ENCODE assay signal across 27 mouse cellular contexts in genomic region chr5:30202221-30202620, GRCm38 (mm10). TPM values are rescaled to one million over a fixed set of nuclear protein-coding genes. Genes with fewer than 3 reads are reported as not detected.
A peak's percentile ranks its signal among the peaks of the same experiment; 100 is the strongest.
DNase-seq lines count a peak whose midpoint lies in the region; ATAC-seq and TF ChIP-seq lines count a peak whose summit lies in the region.
"Had no signal": no experiment of that assay in that cellular context is flagged by ENCODE, and none has a peak within 500 bp of the region (broad histone marks: within the 10 kb centered on the region; RNA-seq: fewer than 3 reads in every experiment).

No protein-coding gene starts in this region.

- intact Hi-C loops in left cerebral cortex, postnatal 4 days (cut with DNase I): no loop called here

- WGBS in stomach, embryonic 14.5 days: 85% methylated on average over 7 of the region's 7 CpGs
- WGBS in stomach, postnatal 0 days: 84% methylated on average over 7 of the region's 7 CpGs
- 91% methylated on average over 7 of the region's 7 CpGs for WGBS in forebrain, embryonic 15.5 days

- TF ChIP-seq RAD21 in MEL (IDR thresholded peaks at IDR 0.05; ENCODE audit: low read depth, low read length): no peak

- peak overlapping the region; percentile 48; the same call in 1 of the 2 replicates for H3K27ac ChIP-seq in stomach, embryonic 14.5 days (ENCODE audit: low read length)
- H3K27ac ChIP-seq in stomach, postnatal 0 days (replicated peaks): no peak overlapping the region
- H3K27ac ChIP-seq in MEL (ENCODE audit: control insufficient read depth, low read depth, low read length): no peak overlapping the region
- H3K27ac ChIP-seq in forebrain, embryonic 15.5 days (replicated peaks): no peak overlapping the region
- H3K27ac ChIP-seq: embryonic facial prominence, embryonic 10.5 days; embryonic facial prominence, embryonic 13.5 days; forebrain, embryonic 13.5 days; gastrocnemius, adult 2 months; heart, embryonic 15.5 days; hindbrain, embryonic 12.5 days; hindbrain, embryonic 15.5 days had no signal

- H3K9me3 ChIP-seq in stomach, embryonic 14.5 days (ENCODE audit: control insufficient read depth, low read depth, low read length): no peaks in the 10 kb centered on the region
- H3K9me3 ChIP-seq in stomach, postnatal 0 days (ENCODE audit: control insufficient read depth, low read length): no peaks in the 10 kb centered on the region
- H3K9me3 ChIP-seq in MEL (replicated peaks; ENCODE audit: insufficient read depth, low read length): no peaks in the 10 kb centered on the region
- H3K9me3 ChIP-seq in forebrain, embryonic 15.5 days: no peaks in the 10 kb centered on the region
- H3K9me3 ChIP-seq: embryonic facial prominence, embryonic 10.5 days; embryonic facial prominence, embryonic 13.5 days; forebrain, embryonic 13.5 days; G1E; heart, embryonic 12.5 days; heart, embryonic 15.5 days; hindbrain, embryonic 12.5 days; hindbrain, embryonic 15.5 days had no signal

- no peak for ATAC-seq in stomach, embryonic 14.5 days (ENCODE audit: insufficient number of reproducible peaks, insufficient read depth, low FRiP score, low read depth)
- no peak for ATAC-seq in stomach, postnatal 0 days (ENCODE audit: low FRiP score, low TSS enrichment)
- peak; percentile 35; the same call in 1 of the 2 replicates for ATAC-seq in megakaryocyte, adult 5-6 weeks (ENCODE audit: poor library complexity, severe bottlenecking)
- no peak for ATAC-seq in forebrain, embryonic 15.5 days (replicated peaks)

- H3K4me3 ChIP-seq in stomach, embryonic 14.5 days (ENCODE audit: low read depth, low read length): no peak overlapping the region
- H3K4me3 ChIP-seq in stomach, postnatal 0 days (ENCODE audit: low read depth, low read length): no peak overlapping the region
- no peak overlapping the region for H3K4me3 ChIP-seq in MEL (ENCODE audit: control insufficient read depth in 1 of 2, insufficient read depth in 1 of 2, low read depth in 2 of 2, low read length in 2 of 2)
- no peak overlapping the region for H3K4me3 ChIP-seq in forebrain, embryonic 15.5 days
- H3K4me3 ChIP-seq: embryonic facial prominence, embryonic 10.5 days; embryonic facial prominence, embryonic 13.5 days; erythroblast, embryonic 14.5 days; forebrain, embryonic 13.5 days; gastrocnemius, adult 2 months; heart, embryonic 12.5 days; heart, embryonic 15.5 days; hindbrain, embryonic 12.5 days; hindbrain, embryonic 15.5 days had no signal

- no peaks in the 10 kb centered on the region for H3K79me2 ChIP-seq in MEL (ENCODE audit: control insufficient read depth, insufficient read depth, low read length, poor library complexity)

- no peak for TF ChIP-seq CTCF in stomach, postnatal 0 days (IDR thresholded peaks at IDR 0.05; ENCODE audit: low read depth)
- TF ChIP-seq CTCF in MEL (IDR thresholded peaks at IDR 0.05 in 2 of 3, conservative IDR thresholded peaks at IDR 0.05 in 1 of 3; ENCODE audit: control insufficient read depth in 1 of 3, insufficient read depth in 1 of 3, low read depth in 2 of 3, low read length in 3 of 3, poor library complexity in 1 of 3, severe bottlenecking in 1 of 3): no peak

- no peak for TF ChIP-seq EP300 in stomach, postnatal 0 days (optimal IDR thresholded peaks at IDR 0.05)
- no peak for TF ChIP-seq EP300 in MEL (IDR thresholded peaks at IDR 0.05; ENCODE audit: low read depth in 1 of 2, low read length in 2 of 2)

- TF ChIP-seq POLR2A in MEL (IDR thresholded peaks at IDR 0.05; ENCODE audit: control insufficient read depth in 1 of 2, insufficient read depth in 1 of 2, low read depth in 1 of 2, low read length in 2 of 2, poor library complexity in 1 of 2): no peak

- no peak overlapping the region for H3K4me2 ChIP-seq in stomach, embryonic 14.5 days (replicated peaks; ENCODE audit: low read depth, low read length)
- no peak overlapping the region for H3K4me2 ChIP-seq in stomach, postnatal 0 days (replicated peaks; ENCODE audit: low read depth)
- no peak overlapping the region for H3K4me2 ChIP-seq in forebrain, embryonic 15.5 days (replicated peaks)
- H3K4me2 ChIP-seq: embryonic facial prominence, embryonic 13.5 days; forebrain, embryonic 13.5 days; heart, embryonic 12.5 days; heart, embryonic 15.5 days; hindbrain, embryonic 12.5 days; hindbrain, embryonic 15.5 days had no signal

- DNase-seq in stomach, postnatal 0 days (ENCODE audit: low spot score): no peak
- DNase-seq in MEL (ENCODE audit: low read depth, low spot score): peak; percentile 71
- no peak for DNase-seq in left cerebral cortex, postnatal 4 days
- no peak for DNase-seq in gastrocnemius, postnatal 10 days
- DNase-seq: B cell, adult 2 months; cerebellum, adult 11-12 months; gastrocnemius, adult 2 months; gastrocnemius, postnatal 25 days had no signal

- no peaks in the 10 kb centered on the region for H3K27me3 ChIP-seq in stomach, embryonic 14.5 days (ENCODE audit: control insufficient read depth, insufficient read depth, low read length)
- no peaks in the 10 kb centered on the region for H3K27me3 ChIP-seq in stomach, postnatal 0 days (ENCODE audit: control insufficient read depth, insufficient read depth, low read length)
- no peaks in the 10 kb centered on the region for H3K27me3 ChIP-seq in MEL (ENCODE audit: control insufficient read depth in 1 of 2, insufficient read depth in 2 of 2, low read length in 2 of 2)
- no peaks in the 10 kb centered on the region for H3K27me3 ChIP-seq in forebrain, embryonic 15.5 days
- H3K27me3 ChIP-seq: CH12.LX; embryonic facial prominence, embryonic 13.5 days; forebrain, embryonic 13.5 days; heart, embryonic 12.5 days; heart, embryonic 15.5 days; hindbrain, embryonic 12.5 days; hindbrain, embryonic 15.5 days; Patski had no signal

- H3K36me3 ChIP-seq in stomach, embryonic 14.5 days (ENCODE audit: control insufficient read depth, insufficient read depth, low read length): no peaks in the 10 kb centered on the region
- H3K36me3 ChIP-seq in stomach, postnatal 0 days (ENCODE audit: control insufficient read depth, insufficient read depth, low read length): no peaks in the 10 kb centered on the region
- peaks cover 0 to 7% of the 10 kb centered on the region in 2 experiments; a peak in 2 of 4 replicates for H3K36me3 ChIP-seq in MEL (ENCODE audit: control insufficient read depth in 1 of 2, insufficient read depth in 2 of 2, low read length in 2 of 2)
- H3K36me3 ChIP-seq in forebrain, embryonic 15.5 days: no peaks in the 10 kb centered on the region
- H3K36me3 ChIP-seq: embryonic facial prominence, embryonic 10.5 days; embryonic facial prominence, embryonic 13.5 days; G1E; heart, embryonic 12.5 days; heart, embryonic 15.5 days; hindbrain, embryonic 12.5 days; hindbrain, embryonic 15.5 days had no signal

- peaks cover 6% of the 10 kb centered on the region; the same call in 1 of the 2 replicates for H3K4me1 ChIP-seq in stomach, embryonic 14.5 days (ENCODE audit: control insufficient read depth, insufficient read depth, low read length)
- no peaks in the 10 kb centered on the region for H3K4me1 ChIP-seq in stomach, postnatal 0 days (replicated peaks; ENCODE audit: control insufficient read depth, insufficient read depth)
- peaks cover 2 to 29% of the 10 kb centered on the region in 2 experiments; a peak in 3 of 4 replicates for H3K4me1 ChIP-seq in MEL (ENCODE audit: control insufficient read depth in 1 of 2, insufficient read depth in 2 of 2, low read length in 2 of 2)
- H3K4me1 ChIP-seq in forebrain, embryonic 15.5 days: no peaks in the 10 kb centered on the region
- H3K4me1 ChIP-seq: embryonic facial prominence, embryonic 10.5 days; embryonic facial prominence, embryonic 13.5 days; forebrain, embryonic 13.5 days; hindbrain, embryonic 12.5 days had no signal

- no peak overlapping the region for H3K9ac ChIP-seq in stomach, embryonic 14.5 days (replicated peaks; ENCODE audit: low read depth, low read length)
- no peak overlapping the region for H3K9ac ChIP-seq in stomach, postnatal 0 days (ENCODE audit: low read length)
- H3K9ac ChIP-seq in MEL (ENCODE audit: control insufficient read depth, low read depth, low read length, poor library complexity, severe bottlenecking): no peak overlapping the region
- no peak overlapping the region for H3K9ac ChIP-seq in forebrain, embryonic 15.5 days (replicated peaks)
- H3K9ac ChIP-seq: embryonic facial prominence, embryonic 13.5 days; forebrain, embryonic 13.5 days; forebrain, postnatal 0 days; heart, embryonic 12.5 days; heart, embryonic 15.5 days; hindbrain, embryonic 12.5 days; hindbrain, embryonic 15.5 days had no signal

RNA-seq across cellular contexts. Expression of gene Adgrf3, which starts 3.3 kb away (rescaled TPM):
- 0.59 and 0.81 TPM in 2 replicates for polyA plus RNA-seq in stomach, embryonic 14.5 days (2014; fragmentation: Nextera tagmentation; extraction: Ambion mirVana)
- polyA plus RNA-seq in stomach, postnatal 0 days (2015; fragmentation: Nextera tagmentation; extraction: Ambion mirVana): 0.12 and 0.24 TPM in 2 replicates
- total RNA-seq in MEL (2012; rRNA removed): 1.2 and 1.7 TPM in 2 replicates
- 1 to 10 TPM in 1 of 2 experiments, not detected in 1; 2.7 TPM for polyA plus RNA-seq in MEL (2012; ENCODE audit: insufficient read depth in 1 of 2, insufficient read length in 2 of 2, low read depth in 1 of 2, low replicate concordance in 2 of 2, missing spikeins in 1 of 2)
- total RNA-seq in megakaryocyte, adult 5-6 weeks (2015): not detected in 2 replicates
- not detected in 2 replicates for total RNA-seq in megakaryocyte, adult 5-6 weeks (2017)
- not detected for total RNA-seq in left cerebral cortex, postnatal 4 days (2021)
- total RNA-seq in gastrocnemius, postnatal 10 days (2021): not detected
- polyA plus RNA-seq in forebrain, embryonic 15.5 days (2015; fragmentation: Nextera tagmentation; extraction: Ambion mirVana): not detected in 2 replicates
- total RNA-seq: adrenal gland, adult 18-20 months; forebrain, postnatal 0 days; gastrocnemius, adult 2 months; gastrocnemius, postnatal 25 days; hematopoietic stem cell, adult 5-6 weeks had no signal
- polyA plus RNA-seq: cortical plate, adult 2 months; embryonic facial prominence, embryonic 10.5 days; embryonic facial prominence, embryonic 13.5 days; erythroblast, embryonic 14.5 days; forebrain, embryonic 13.5 days; forebrain, postnatal 0 days; frontal cortex, adult 2 months; hindbrain, embryonic 12.5 days; hindbrain, embryonic 15.5 days had no signal

RNA-seq across cellular contexts. Expression of gene Selenoi, which starts 30.2 kb away (rescaled TPM):
- polyA plus RNA-seq in stomach, embryonic 14.5 days (2014; fragmentation: Nextera tagmentation; extraction: Ambion mirVana): 23.9 and 24.4 TPM in 2 replicates
- 25.5 and 26.7 TPM in 2 replicates for polyA plus RNA-seq in stomach, postnatal 0 days (2015; fragmentation: Nextera tagmentation; extraction: Ambion mirVana)
- 76.3 and 88.0 TPM in 2 replicates for total RNA-seq in MEL (2012; rRNA removed)
- polyA plus RNA-seq in MEL (2012; ENCODE audit: insufficient read depth in 1 of 2, insufficient read length in 2 of 2, low read depth in 1 of 2, low replicate concordance in 2 of 2, missing spikeins in 1 of 2): 100 to 1,000 TPM in 1 of 2 experiments, 10 to 100 TPM in 1; 43.4 to 101 TPM
- total RNA-seq in megakaryocyte, adult 5-6 weeks (2015): 16.1 and 17.2 TPM in 2 replicates
- 29.2 and 37.1 TPM in 2 replicates for total RNA-seq in megakaryocyte, adult 5-6 weeks (2017)
- total RNA-seq in left cerebral cortex, postnatal 4 days (2021): 10 to 100 TPM; 67.2 to 78.6 TPM
- 10 to 100 TPM; 11.9 to 15.3 TPM for total RNA-seq in gastrocnemius, postnatal 10 days (2021)
- polyA plus RNA-seq in forebrain, embryonic 15.5 days (2015; fragmentation: Nextera tagmentation; extraction: Ambion mirVana): 25.8 and 26.4 TPM in 2 replicates

RNA-seq across cellular contexts. Expression of gene Hadhb, which starts 47.2 kb away (rescaled TPM):
- polyA plus RNA-seq in stomach, embryonic 14.5 days (2014; fragmentation: Nextera tagmentation; extraction: Ambion mirVana): 134 and 164 TPM in 2 replicates
- polyA plus RNA-seq in stomach, postnatal 0 days (2015; fragmentation: Nextera tagmentation; extraction: Ambion mirVana): 323 and 350 TPM in 2 replicates
- 162 and 173 TPM in 2 replicates for total RNA-seq in MEL (2012; rRNA removed)
- polyA plus RNA-seq in MEL (2012; ENCODE audit: insufficient read depth in 1 of 2, insufficient read length in 2 of 2, low read depth in 1 of 2, low replicate concordance in 2 of 2, missing spikeins in 1 of 2): 100 to 1,000 TPM in 1 of 2 experiments, 10 to 100 TPM in 1; 33.0 to 161 TPM
- total RNA-seq in megakaryocyte, adult 5-6 weeks (2015): 44.1 and 50.8 TPM in 2 replicates
- total RNA-seq in megakaryocyte, adult 5-6 weeks (2017): 56.8 and 66.5 TPM in 2 replicates
- 10 to 100 TPM; 42.2 to 44.9 TPM for total RNA-seq in left cerebral cortex, postnatal 4 days (2021)
- 100 to 1,000 TPM; 239 to 273 TPM for total RNA-seq in gastrocnemius, postnatal 10 days (2021)
- 65.2 and 73.6 TPM in 2 replicates for polyA plus RNA-seq in forebrain, embryonic 15.5 days (2015; fragmentation: Nextera tagmentation; extraction: Ambion mirVana)

RNA-seq across cellular contexts. Expression of gene Hadha, which starts 47.3 kb away (rescaled TPM):
- polyA plus RNA-seq in stomach, embryonic 14.5 days (2014; fragmentation: Nextera tagmentation; extraction: Ambion mirVana): 116 and 118 TPM in 2 replicates
- polyA plus RNA-seq in stomach, postnatal 0 days (2015; fragmentation: Nextera tagmentation; extraction: Ambion mirVana): 201 and 213 TPM in 2 replicates
- total RNA-seq in MEL (2012; rRNA removed): 120 and 121 TPM in 2 replicates
- 100 to 1,000 TPM; 107 to 271 TPM for polyA plus RNA-seq in MEL (2012; ENCODE audit: insufficient read depth in 1 of 2, insufficient read length in 2 of 2, low read depth in 1 of 2, low replicate concordance in 2 of 2, missing spikeins in 1 of 2)
- 45.5 and 46.4 TPM in 2 replicates for total RNA-seq in megakaryocyte, adult 5-6 weeks (2015)
- 119 and 133 TPM in 2 replicates for total RNA-seq in megakaryocyte, adult 5-6 weeks (2017)
- total RNA-seq in left cerebral cortex, postnatal 4 days (2021): 10 to 100 TPM; 58.6 to 61.6 TPM
- 100 to 1,000 TPM; 292 to 312 TPM for total RNA-seq in gastrocnemius, postnatal 10 days (2021)
- 73.9 and 79.7 TPM in 2 replicates for polyA plus RNA-seq in forebrain, embryonic 15.5 days (2015; fragmentation: Nextera tagmentation; extraction: Ambion mirVana)
